Mouse (Mus musculus): Measurements from ENCODE around the gene Slc38a1.

DNA sequence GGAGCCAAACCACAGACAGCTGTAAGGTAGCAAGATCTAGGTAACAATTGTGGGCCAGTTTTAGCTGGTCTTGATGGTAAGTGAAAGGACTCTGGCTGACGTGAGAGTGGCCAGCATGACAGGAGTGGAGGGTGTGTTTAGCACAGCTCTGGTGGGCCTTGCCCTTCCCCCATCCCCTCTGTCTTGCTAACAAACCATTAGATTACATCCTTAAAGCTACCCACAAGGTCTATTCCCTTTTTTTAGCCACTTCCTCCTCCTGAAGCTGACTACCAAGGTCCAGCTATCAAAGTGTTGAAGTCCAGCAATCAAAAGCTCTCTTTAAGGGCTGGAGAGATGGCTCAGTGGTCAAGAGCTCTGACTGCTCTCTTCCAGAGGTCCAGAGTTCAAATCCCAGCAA, 78.9 kb downstream of the Slc38a1 start:
- TF ChIP-seq CTCF (IDR thresholded peaks at IDR 0.05; ENCODE audit: low read depth, low read length) (no peak), EP300 (IDR thresholded peaks at IDR 0.05; ENCODE audit: insufficient read depth, low read depth, low read length) (no peak)

All from ES-Bruce4 (cell line).